Mouse (Mus musculus) kidney, embryonic 15.5 days (tissue): ENCODE data around the gene Eed. TPM values are rescaled to one million over a fixed set of nuclear protein-coding genes. Genes with fewer than 3 reads are reported as not detected.
A peak's percentile ranks its signal among the peaks of the same experiment; 100 is the strongest.

Experiments
- ATAC-seq: fragments of 200-750 bp; cut with Nextera tagmentation; replicated peaks from 2 replicates; pipeline ENCODE4 v1.8.0; 2017; ENCODE audit warnings: moderate TSS enrichment; ENCODE audit not compliant: low FRiP score
- H3K27ac ChIP-seq: fragments of 300-500 bp; sonication (generic); 2 replicates; pipeline ENCODE4 v1.5.1; 2015; ENCODE audit warnings: mild to moderate bottlenecking, inconsistent platforms
- H3K27me3 ChIP-seq: fragments of 300-500 bp; sonication (generic); 2 replicates; pipeline ENCODE4 v1.6.1; 2015; ENCODE audit warnings: inconsistent platforms
- H3K36me3 ChIP-seq: fragments of 300-500 bp; sonication (generic); 2 replicates; pipeline ENCODE4 v1.6.1; 2015; ENCODE audit warnings: inconsistent platforms
- H3K4me1 ChIP-seq: fragments of 300-500 bp; sonication (generic); 2 replicates; pipeline ENCODE4 v1.6.1; 2015; ENCODE audit warnings: inconsistent platforms
- H3K4me2 ChIP-seq: fragments of 300-500 bp; sonication (generic); 2 replicates; pipeline ENCODE4 v1.6.1; 2015; ENCODE audit warnings: moderate library complexity, mild to moderate bottlenecking, inconsistent platforms
- H3K4me3 ChIP-seq: fragments of 300-500 bp; sonication (generic); replicated peaks from 2 replicates; pipeline ENCODE4 v1.5.1; 2015; ENCODE audit warnings: mild to moderate bottlenecking, inconsistent platforms
- H3K9ac ChIP-seq: fragments of 300-500 bp; sonication (generic); 2 replicates; pipeline ENCODE4 v1.6.1; 2015; ENCODE audit warnings: mild to moderate bottlenecking, inconsistent platforms
- H3K9me3 ChIP-seq: fragments of 300-500 bp; sonication (generic); replicated peaks from 2 replicates; pipeline ENCODE4 v1.6.1; 2016; ENCODE audit warnings: inconsistent platforms
- WGBS: fragments of 180-500 bp; shearing (Covaris S2); methylation state at CpG from one replicate; pipeline ENCODE4 v1.1.7; 2015; ENCODE audit warnings: mixed read lengths; 5-methylcytosine and 5-hydroxymethylcytosine counted together
- polyA plus RNA-seq: library from polyadenylated mRNA; unstranded; fragments of >200 nt; fragmentation: Nextera tagmentation; extraction: Ambion mirVana; gene quantifications from 2 replicates; pipeline ENCODE4 v1.2.1, GENCODE M21; 2015

The Eed gene
- polyA plus RNA-seq, 1 experiment from 2014 or later: 68.5 TPM

GRCm38 (mm10) chr7:89939497-89940353 is 41.1 kb downstream of the Eed start:
- H3K27me3 ChIP-seq: no peaks in the 10 kb centered on the region
- H3K4me2 ChIP-seq: peak overlapping the region; percentile 62
- H3K27ac ChIP-seq: no peak overlapping the region
- H3K9ac ChIP-seq: peak overlapping the region; percentile 79
- H3K4me1 ChIP-seq: peaks cover 9% of the 10 kb centered on the region
- H3K36me3 ChIP-seq: peaks cover 2% of the 10 kb centered on the region; the same call in 1 of the 2 replicates
- peak overlapping the region; percentile 93 for H3K4me3 ChIP-seq
- no peak for ATAC-seq
- 55% methylated on average over 15 of the region's 15 CpGs for WGBS
- H3K9me3 ChIP-seq: no peaks in the 10 kb centered on the region

- H3K27ac ChIP-seq: no peak overlapping the region
- no peak for ATAC-seq
- H3K4me1 ChIP-seq: no peaks in the 10 kb centered on the region
- H3K36me3 ChIP-seq: peaks cover 33% of the 10 kb centered on the region
- no peak overlapping the region for H3K9ac ChIP-seq
- no peak overlapping the region for H3K4me3 ChIP-seq
- no peaks in the 10 kb centered on the region for H3K9me3 ChIP-seq
- WGBS: 97% methylated on average over 15 of the region's 15 CpGs
- no peak overlapping the region for H3K4me2 ChIP-seq
- H3K27me3 ChIP-seq: no peaks in the 10 kb centered on the region
Observed at GRCm38 (mm10) chr7:89923441-89924180, 57.2 kb downstream of the Eed start.

DNA sequence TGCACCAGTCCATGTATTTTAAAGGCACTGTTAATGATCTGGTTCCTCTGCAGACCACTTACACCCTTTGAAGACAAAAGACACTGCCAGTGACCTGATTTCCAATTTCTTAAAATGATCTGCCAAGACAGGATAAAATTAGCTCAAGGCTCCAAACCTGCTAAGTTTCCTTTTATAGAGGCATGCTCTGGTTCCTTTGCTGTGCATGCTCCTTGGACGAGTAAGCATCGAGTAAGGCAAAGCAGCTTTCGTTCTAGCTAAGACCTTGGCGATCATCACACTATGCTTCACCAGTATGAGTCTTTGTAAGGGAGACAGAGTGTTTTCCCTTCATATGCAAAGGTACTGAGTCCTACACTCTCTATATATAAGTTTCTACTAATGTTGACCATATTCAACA is 63.0 kb downstream of the Eed start:
- Histone ChIP-seq H3K4me3 (no peak overlapping the region), H3K27ac (no peak overlapping the region), H3K4me2 (no peak overlapping the region), H3K9ac (no peak overlapping the region), H3K4me1 (no peaks in the 10 kb centered on the region), H3K36me3 (peaks cover 37% of the 10 kb centered on the region), H3K27me3 (no peaks in the 10 kb centered on the region), H3K9me3 (no peaks in the 10 kb centered on the region)
- no peak for ATAC-seq
- WGBS: 93% methylated on average over 4 of the region's 4 CpGs

- no peaks in the 10 kb centered on the region for H3K4me1 ChIP-seq
- H3K9ac ChIP-seq: no peak overlapping the region
- H3K27me3 ChIP-seq: no peaks in the 10 kb centered on the region
- H3K27ac ChIP-seq: no peak overlapping the region
- ATAC-seq: no peak
- WGBS: 93% methylated on average over 5 of the region's 5 CpGs
- H3K4me2 ChIP-seq: no peak overlapping the region
- no peaks in the 10 kb centered on the region for H3K9me3 ChIP-seq
- H3K4me3 ChIP-seq: no peak overlapping the region
- peaks cover 37% of the 10 kb centered on the region for H3K36me3 ChIP-seq
Observed at GRCm38 (mm10) chr7:89916711-89917110, 64.1 kb downstream of the Eed start.

- Histone ChIP-seq H3K4me3 (no peak overlapping the region), H3K27me3 (no peaks in the 10 kb centered on the region), H3K4me1 (0 out of 2 replicates have a peak, but pooled peaks cover 3% of the 10 kb centered on the region), H3K9me3 (no peaks in the 10 kb centered on the region), H3K27ac (no peak overlapping the region), H3K36me3 (peaks cover 24% of the 10 kb centered on the region), H3K9ac (no peak overlapping the region), H3K4me2 (no peak overlapping the region)
- 76% methylated on average over 3 of the region's 3 CpGs for WGBS
- ATAC-seq: no peak
Observed at GRCm38 (mm10) chr7:89913432-89914158, 67.2 kb downstream of the Eed start.

GRCm38 (mm10) chr7:89912356-89912755 is 68.4 kb downstream of the Eed start:
- no peaks in the 10 kb centered on the region for H3K9me3 ChIP-seq
- peaks cover 18% of the 10 kb centered on the region for H3K36me3 ChIP-seq
- H3K4me2 ChIP-seq: no peak overlapping the region
- no peak overlapping the region for H3K9ac ChIP-seq
- no peaks in the 10 kb centered on the region for H3K27me3 ChIP-seq
- no peak for ATAC-seq
- H3K4me1 ChIP-seq: 0 out of 2 replicates have a peak, but pooled peaks cover 3% of the 10 kb centered on the region
- no peak overlapping the region for H3K4me3 ChIP-seq
- WGBS: 91% methylated on average over 3 of the region's 3 CpGs
- no peak overlapping the region for H3K27ac ChIP-seq

- 68% methylated on average over 4 of the region's 4 CpGs for WGBS
- Histone ChIP-seq H3K4me1 (0 out of 2 replicates have a peak, but pooled peaks cover 3% of the 10 kb centered on the region), H3K9me3 (no peaks in the 10 kb centered on the region), H3K36me3 (no peaks in the 10 kb centered on the region), H3K4me2 (no peak overlapping the region), H3K27ac (no peak overlapping the region), H3K9ac (no peak overlapping the region), H3K27me3 (no peaks in the 10 kb centered on the region), H3K4me3 (no peak overlapping the region)
- ATAC-seq: no peak
Observed at GRCm38 (mm10) chr7:89909711-89910110, 71.1 kb downstream of the Eed start.

GRCm38 (mm10) chr7:89908899-89909621 is 71.7 kb downstream of the Eed start:
- WGBS: 52% methylated on average over 20 of the region's 20 CpGs
- Histone ChIP-seq H3K4me3 (no peak overlapping the region), H3K4me2 (no peak overlapping the region), H3K36me3 (no peaks in the 10 kb centered on the region), H3K9me3 (no peaks in the 10 kb centered on the region), H3K27me3 (no peaks in the 10 kb centered on the region), H3K9ac (no peak overlapping the region), H3K27ac (no peak overlapping the region), H3K4me1 (0 out of 2 replicates have a peak, but pooled peaks cover 3% of the 10 kb centered on the region)
- no peak; the same call in 1 of the 2 replicates for ATAC-seq

DNA sequence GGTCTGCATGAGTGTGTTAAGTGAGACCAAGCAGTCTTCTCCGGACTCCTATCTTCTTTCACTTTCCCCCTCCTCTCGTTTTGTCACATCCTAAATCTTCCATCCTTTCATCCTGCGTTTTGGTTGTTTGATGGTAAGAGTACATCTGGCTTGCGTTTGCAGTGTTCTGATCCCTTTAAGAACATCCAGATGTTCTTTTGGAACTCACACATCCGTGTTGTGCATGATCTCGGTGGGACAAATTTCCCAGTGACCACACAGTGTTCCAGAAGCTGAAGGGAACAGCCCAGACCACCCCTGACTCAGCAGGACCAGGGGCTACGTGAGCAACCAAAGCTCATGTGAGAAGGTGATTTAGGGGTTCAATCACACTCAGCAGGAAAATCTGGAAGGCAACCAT is 72.4 kb downstream of the Eed start:
- Histone ChIP-seq H3K4me3 (no peak overlapping the region), H3K27me3 (no peaks in the 10 kb centered on the region), H3K9ac (no peak overlapping the region), H3K27ac (no peak overlapping the region), H3K4me1 (peaks cover 9% of the 10 kb centered on the region; the same call in 1 of the 2 replicates), H3K4me2 (no peak overlapping the region), H3K36me3 (no peaks in the 10 kb centered on the region), H3K9me3 (no peaks in the 10 kb centered on the region)
- 51% methylated on average over 7 of the region's 7 CpGs for WGBS
- ATAC-seq: no peak

- H3K27ac ChIP-seq: no peak overlapping the region
- peaks cover 12% of the 10 kb centered on the region; the same call in 1 of the 2 replicates for H3K4me1 ChIP-seq
- no peaks in the 10 kb centered on the region for H3K9me3 ChIP-seq
- ATAC-seq: no peak
- no peak overlapping the region for H3K4me3 ChIP-seq
- no peak overlapping the region for H3K4me2 ChIP-seq
- WGBS: 23% methylated on average over 8 of the region's 8 CpGs
- no peak overlapping the region for H3K9ac ChIP-seq
- H3K36me3 ChIP-seq: no peaks in the 10 kb centered on the region
- no peaks in the 10 kb centered on the region for H3K27me3 ChIP-seq
Observed at GRCm38 (mm10) chr7:89907950-89908349, 72.8 kb downstream of the Eed start.
